Mouse (Mus musculus): ENCODE results near the gene Neu2.

Neu2 gene

DNA sequence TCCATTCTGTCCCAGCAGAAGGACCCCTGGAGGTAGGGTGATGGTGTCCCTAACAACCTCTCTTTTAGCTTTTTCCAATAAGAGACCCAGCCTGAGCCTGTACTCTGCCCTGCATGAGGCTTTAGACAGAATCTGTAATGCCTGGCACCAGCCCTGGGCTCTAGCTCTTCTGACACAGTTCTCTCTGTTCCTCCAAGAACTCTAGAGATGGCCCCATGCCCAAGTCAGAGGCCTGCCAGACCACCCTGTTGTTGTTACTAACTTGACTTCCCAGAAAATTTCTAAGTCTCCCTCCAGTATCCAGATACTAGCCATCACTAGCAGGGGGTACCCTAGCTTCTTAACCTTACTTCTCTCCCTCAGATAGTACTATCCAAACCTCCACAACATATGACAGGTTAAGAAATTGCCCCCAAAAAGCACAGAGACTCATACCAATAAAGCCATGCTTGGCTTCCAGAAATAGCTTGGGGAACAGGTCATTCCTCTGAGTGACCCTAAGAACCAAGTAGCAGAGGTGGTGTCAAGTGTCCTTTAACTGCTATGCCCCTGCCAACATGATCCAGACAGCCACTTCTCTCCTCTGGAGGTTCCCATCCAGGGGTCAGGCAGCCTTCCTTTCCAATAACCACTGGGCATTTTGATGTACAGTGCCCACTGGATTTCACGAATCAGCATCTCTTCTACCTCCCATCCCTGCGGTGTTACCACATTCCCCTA, 105.0 kb downstream of the Neu2 start:
- DNase-seq (ENCODE audit: low spot score) = no peak

GRCm38 (mm10) chr1:87620211-87620668, 110.6 kb downstream of the Neu2 start, which contains the start of gene Inpp5d:
TSS of gene Inpp5d (plus strand) at chr1:87620312.
- DNase-seq (ENCODE audit: low spot score) = peak; percentile 45

DNA sequence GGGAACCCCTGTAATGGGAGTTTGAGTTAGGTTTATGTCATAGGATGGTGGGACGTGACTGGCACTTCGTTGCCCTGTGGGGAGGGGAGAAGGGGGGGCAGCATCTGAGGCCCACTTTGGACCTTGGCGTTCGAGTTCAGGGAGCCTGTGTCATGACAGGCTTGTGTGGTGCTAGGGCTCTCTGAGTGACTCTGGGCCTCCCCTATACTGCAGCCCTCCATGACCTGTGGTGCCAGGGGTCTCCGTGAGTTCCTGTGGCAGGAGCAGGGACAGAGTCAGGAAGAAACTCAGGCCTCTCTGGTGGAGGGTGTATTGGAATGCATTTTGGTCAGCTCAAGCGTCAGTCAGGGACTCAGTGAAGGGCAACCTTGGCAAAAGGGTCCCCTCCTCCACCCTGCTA, 111.0 kb downstream of the Neu2 start:
- DNase-seq (ENCODE audit: low spot score) = no peak

DNA sequence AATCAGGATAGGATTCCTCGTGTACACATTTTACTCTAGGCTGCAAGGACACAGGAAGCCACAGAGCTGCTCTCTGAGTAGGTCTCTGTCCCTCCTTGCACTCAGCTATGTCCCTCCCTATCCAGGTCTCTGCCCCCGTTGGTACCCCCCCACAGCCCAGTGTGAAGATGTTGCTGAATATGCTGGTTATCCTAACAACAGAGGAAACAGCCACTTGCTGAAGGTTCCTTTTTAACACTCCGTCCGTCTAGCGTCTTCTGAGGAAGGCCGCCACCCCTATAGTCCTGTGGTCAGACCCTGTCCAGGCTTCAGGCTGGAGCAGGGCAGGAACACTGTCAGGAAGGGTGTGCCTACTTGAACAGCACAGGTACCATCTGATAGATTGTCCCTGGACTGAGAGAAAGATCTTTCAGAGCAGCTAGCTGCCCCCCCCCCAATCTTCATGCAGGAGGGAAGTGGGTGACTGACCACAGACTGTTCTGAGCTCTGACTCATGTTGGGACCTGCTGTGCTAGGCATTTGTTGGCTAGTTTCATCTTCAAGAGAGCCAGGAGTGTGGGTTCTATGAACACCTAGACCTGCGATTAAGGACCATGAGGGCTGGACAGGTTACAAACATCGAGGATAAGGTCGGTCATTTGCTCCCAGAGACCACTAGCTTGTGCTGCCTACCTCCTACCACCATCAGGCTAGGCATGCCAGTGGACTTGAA, 111.6 kb downstream of the Neu2 start:
- DNase-seq (ENCODE audit: low spot score) = no peak

- DNase-seq (ENCODE audit: low spot score) = no peak
These were observed 112.2 kb downstream of the Neu2 start for GRCm38 (mm10) chr1:87621858-87622279.

DNA sequence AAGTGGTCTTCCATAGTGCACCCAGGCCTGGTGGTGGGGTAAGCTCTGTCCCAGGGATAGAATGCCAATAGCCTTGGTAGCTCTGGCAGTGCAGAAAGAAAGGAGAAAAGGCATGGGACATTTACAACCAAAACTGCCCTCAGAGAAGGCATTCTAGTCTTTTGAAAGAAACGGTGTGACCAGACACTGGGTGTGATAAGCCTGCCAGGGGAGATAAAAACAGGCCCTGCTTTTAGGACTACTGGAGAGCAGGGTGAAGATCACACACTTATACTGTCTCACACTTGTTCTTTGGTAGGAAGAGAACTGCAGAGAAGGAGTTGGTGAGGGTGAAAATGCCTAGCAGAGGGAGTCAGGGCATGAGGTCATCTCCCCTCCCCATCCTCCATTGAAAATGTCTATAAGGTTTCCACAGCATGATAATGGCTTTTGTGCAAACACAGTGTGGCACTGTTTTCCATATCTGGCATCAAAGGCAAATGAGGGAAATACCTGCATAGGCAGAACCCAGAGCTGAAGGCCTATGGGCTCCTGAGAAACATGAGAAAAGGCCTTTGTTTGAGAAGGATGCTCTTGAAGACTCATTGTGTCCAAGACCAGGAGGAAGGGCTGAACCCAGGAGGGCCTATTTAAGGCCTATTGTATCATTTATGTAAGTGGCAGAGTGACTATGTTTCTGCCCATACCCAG, 114.4 kb downstream of the Neu2 start:
- DNase-seq (ENCODE audit: low spot score) = no peak

DNA sequence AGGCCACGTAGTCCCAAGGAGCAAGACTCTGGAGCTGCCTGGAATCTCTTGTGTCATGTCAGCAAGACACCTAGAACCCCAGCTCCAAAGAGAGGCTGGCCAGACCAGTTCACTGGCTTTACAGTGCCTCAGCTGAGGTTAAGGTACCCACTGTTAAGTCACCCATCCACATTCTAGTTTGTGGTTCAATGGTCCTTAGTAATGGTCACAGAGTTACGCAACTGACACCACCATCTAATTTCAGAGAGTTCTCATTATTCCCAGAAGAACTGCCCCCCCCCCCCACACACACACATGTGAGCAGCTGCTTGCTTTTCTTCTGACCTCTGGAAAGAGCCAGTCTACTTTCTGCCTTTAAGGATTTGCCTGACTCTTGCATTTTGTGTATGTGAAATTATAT, 115.1 kb downstream of the Neu2 start:
- DNase-seq (ENCODE audit: low spot score) = no peak

GRCm38 (mm10) chr1:87625254-87626025, 115.8 kb downstream of the Neu2 start:
- no peak for DNase-seq (ENCODE audit: low spot score)

DNA sequence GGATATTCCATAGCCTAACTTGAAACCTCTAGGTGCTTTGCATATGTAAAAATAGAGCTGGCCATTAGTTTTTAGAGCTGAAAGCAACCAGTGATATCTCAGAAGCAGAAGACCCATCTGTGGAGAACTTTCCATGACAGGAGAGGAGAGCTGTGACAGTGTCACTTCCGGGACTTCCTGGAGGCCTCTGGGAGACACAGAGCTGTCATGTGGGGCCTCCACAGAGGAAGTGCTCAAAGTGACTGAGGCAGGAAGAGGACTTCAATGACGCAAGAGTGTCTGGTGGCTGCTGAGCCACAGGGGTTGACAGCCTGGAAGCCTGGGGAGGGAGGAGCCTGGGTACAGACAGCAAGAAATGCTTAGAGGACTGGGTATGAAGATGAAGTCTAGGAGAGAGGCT, 116.7 kb downstream of the Neu2 start:
- peak; percentile 63 for DNase-seq (ENCODE audit: low spot score)

GRCm38 (mm10) chr1:87628085-87628484, 118.4 kb downstream of the Neu2 start:
- DNase-seq (ENCODE audit: low spot score) = no peak

GRCm38 (mm10) chr1:87631584-87631983, 121.9 kb downstream of the Neu2 start:
- no peak for DNase-seq (ENCODE audit: low spot score)

DNA sequence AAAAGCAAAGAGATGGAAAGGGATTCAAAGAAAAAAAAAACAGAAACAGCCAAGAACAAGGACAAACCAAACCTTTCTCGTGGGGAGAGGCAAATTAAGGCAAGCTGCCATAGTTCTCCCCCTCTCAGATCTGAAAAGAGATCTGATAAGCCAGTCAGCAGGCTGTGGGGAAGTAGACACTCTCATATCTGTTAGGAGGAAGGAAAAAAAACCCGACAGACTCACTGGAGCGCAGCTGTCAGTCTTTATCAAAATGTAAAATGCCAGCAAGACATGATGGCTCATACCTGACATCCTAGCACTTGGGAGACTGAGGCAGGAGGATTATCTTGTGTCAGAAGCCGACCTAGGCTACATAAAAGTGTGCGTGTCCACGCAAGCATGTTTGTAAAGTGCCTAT, 122.5 kb downstream of the Neu2 start:
- DNase-seq (ENCODE audit: low spot score) = no peak

DNA sequence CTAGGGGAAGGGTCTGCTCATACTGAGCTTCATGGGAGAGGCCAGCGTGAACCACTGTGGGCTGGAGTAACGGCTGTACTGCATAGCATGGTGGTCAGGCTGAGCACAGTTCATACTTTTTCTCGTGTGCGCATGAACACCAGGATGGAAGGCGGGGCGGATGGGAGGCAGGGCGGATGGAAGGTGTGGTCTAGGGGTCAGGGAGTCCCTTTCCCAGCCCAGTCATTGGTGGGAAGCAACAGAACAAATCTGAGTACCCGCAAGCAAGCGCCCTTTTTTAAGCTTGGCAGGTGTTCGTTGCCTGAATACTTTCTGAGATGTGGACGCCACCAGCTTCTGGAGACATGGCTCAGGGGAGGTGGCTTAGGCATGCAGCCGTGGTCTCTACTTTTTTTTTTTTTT, 127.0 kb downstream of the Neu2 start:
- no peak for DNase-seq (ENCODE audit: low spot score)

DNA sequence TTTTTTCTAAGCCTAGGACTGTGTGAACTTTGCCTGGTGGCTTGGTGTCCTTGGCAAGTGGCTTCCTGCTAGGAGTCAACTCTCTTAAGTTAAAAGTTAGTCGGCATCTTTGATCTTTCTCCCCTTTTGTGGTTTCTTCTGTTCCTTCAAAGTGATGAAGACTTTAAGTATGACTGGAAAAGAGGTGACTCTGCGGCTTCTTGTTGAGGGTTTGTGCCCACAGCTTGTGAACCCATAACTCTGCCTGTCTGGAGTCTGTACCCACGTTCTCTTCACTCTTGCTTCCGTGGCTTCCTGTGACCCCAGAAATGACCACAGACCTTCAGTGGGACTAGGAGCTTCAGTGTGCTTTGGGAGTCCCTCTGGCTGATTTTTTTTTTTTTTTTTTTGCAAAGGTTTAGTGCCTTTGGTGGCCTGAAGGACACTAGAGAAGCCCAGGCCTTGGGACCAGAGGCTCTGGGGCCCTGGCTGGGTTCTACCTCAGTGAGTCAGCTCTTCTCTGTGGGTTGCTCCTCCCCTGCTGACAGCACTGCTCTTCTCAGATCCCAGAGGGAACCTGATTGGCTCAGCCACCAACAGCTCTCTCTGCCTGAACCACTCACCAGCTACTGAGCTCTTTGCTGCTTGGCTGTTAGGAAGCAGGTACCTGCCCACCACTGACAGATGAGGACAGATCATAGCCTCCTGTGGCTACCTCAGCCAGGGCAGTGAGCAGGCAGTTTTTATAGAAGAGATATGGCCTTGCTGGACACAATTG, 127.6 kb downstream of the Neu2 start:
- peak; percentile 70 for DNase-seq (ENCODE audit: low spot score)

DNA sequence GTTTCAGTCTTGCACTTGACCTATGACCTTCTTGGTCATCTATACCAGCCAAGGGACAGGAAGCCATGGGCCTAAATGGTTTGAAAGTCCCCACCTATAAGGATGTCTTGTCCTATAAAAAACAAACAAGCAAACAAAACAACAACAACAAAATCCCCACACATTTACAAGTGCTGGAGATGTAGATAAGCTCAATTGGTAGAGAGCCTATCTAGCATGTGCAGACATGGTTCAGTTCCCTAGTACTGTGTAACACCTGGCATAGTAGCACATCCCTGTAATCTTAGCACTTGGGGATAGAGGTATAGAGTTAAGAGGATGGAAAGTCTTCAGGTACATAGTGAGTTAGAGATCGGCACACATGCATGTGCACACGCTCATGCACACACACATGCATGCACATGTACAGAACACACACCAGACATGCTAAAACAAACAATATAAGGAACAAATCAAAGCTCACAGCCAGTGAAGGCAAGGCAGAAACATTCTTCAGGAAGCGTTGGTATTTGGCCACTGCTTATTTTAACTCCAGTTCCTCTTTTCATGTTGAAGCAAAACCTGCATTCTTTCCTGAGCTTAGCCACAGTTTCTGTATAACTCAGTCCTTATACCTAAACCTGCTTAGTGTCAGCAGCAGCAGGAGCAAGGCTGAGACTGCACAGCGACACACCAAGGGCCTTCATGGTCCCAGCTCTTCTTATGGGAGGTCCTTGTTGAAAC, 128.3 kb downstream of the Neu2 start:
- DNase-seq (ENCODE audit: low spot score) = no peak

DNA sequence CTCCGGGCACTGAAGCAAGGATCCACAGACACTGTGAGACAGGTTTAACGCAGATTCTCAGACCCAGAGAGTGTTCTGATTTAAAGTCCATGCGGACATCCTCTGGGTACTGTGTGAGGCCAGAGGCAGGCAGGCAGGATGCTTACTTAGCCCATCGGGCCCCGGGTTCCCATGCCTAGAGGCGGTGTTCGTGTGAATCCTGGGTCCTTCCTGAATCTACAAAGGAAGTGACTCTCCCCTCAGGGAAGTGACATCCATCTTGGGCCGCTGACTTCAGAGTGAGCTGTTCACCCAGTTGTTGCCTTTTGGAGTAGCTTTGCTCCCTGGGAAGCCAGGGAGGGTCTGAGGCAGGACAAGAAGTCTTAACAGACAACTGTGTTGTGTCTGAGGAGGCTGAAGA, 130.0 kb downstream of the Neu2 start:
- no peak for DNase-seq (ENCODE audit: low spot score)

GRCm38 (mm10) chr1:87640165-87640661, 130.5 kb downstream of the Neu2 start:
- no peak for DNase-seq (ENCODE audit: low spot score)

GRCm38 (mm10) chr1:87643016-87643415, 133.3 kb downstream of the Neu2 start:
- no peak for DNase-seq (ENCODE audit: low spot score)

GRCm38 (mm10) chr1:87645041-87645440, 135.4 kb downstream of the Neu2 start:
- DNase-seq (ENCODE audit: low spot score) = no peak

GRCm38 (mm10) chr1:87645748-87646147, 136.1 kb downstream of the Neu2 start:
- no peak for DNase-seq (ENCODE audit: low spot score)

All from spleen, adult 12 weeks (tissue).